Mouse (Mus musculus): ENCODE results near the gene Nmt1.

Gene Nmt1

DNA sequence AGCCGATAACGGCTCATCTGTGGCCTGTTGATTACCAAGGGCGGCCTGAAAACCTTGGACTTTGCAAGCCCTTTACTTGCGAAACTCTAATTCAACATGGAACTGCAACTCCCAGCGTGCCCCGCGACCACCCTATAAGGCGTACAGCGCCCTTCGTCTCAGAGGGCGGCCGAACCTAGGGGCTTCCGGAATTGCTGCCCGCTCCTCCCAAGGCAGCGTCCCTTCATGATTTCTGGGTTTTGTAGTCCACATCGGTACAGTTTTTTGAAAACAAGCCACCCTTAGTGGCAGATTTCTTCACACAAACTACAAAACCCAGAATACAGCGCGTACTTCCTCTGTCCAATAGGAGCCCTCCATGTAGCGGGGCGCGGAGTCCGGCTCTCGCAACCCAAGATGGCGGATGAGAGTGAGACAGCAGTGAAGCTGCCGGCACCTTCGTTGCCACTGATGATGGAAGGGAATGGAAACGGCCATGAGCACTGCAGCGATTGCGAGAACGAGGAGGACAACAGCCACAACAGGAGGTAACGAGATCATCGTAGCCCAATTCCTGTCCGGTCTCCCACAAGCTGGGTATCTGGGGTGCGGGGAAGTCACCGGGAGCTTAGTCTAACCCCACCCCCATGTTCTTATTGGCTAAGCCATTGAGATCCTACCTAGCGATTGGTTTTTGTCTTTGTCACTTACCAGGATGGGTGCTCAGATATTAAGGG, at the start of gene Nmt1, which contains the start of gene Dcakd:
Gene Nmt1, plus strand, starts transcription at position 15 of the 716 bp plus-strand sequence.
Gene Dcakd, minus strand, starts transcription at position 158 of the 716 bp plus-strand sequence.
- DNase-seq (ENCODE audit: low read depth) = peak; percentile 99

DNA sequence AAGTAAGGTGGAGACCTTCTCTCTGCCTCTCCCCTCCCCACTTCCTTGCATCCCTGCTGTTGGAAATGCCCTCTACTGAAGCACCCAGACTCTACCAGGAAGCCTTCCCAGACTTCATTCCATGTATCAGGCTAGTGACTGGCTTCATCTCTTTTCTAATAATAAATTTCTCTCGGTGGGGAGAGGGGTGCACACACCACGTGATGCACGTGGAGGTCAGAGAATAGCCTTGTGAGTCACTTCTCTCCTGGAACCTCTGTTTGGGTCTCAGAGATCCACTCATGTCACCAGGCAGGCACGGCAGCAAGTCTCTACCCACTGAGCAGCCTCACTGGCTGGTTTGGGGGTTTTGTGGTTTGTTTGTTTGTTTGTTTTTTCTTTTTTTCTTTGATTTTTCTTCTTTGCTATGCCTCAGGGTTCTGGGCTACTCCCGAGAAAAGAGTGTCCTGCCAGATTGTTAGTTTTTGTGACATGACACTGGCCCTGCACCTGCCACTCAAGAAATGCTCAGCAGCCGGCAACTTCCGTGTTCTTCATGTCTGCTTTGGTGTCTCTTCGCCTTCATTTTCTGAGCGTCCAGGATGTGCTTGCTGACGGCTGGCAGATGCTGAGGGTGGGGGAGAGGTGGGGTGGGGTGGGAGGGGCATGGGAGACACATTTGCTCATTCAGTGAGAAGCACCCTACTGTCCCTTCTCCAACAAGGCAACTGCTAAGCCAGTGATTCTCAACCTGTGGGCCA, 46.7 kb upstream of the Nmt1 start:
- DNase-seq (ENCODE audit: low read depth) = no peak

DNA sequence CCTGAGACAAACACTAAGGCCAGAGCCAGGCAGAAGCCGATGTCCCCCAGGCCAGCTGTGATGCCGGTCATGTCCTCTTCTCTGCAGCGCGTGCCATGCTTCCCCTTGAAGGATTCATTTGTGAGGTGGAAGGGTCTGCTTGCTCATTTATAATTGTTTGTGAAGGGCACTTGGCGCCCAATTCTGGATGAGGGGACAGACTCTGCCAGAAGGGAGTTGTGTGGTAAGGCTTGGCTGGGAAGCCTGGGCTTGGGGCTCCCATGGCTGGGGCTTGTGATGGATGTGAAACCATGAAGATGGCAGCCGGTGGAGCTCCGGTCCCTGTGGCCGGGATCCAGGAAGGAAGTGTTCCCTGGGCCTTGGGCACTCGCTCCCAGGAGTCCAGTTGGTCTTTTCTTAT, 43.9 kb upstream of the Nmt1 start:
- DNase-seq (ENCODE audit: low read depth) = no peak

DNA sequence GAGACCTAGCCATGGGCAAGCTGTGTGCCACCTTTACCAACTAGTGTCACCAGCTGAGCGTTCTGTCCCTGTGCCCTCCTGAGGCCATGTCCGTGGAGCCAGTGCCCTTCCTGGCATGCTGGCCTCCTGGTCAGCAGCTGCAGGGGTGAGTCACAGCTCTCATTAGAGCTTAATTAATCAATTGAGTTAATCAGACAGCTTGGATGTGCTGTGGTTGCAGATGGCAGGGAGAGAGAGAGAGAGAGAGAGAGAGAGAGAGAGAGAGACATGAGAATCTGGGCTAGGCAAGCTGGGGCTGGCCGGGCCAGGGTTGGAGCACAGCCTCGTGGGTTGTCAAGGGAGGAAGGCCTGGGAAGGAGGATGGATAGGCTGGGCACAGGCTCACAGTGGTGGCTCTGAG, 43.4 kb upstream of the Nmt1 start:
- no peak for DNase-seq (ENCODE audit: low read depth)

DNA sequence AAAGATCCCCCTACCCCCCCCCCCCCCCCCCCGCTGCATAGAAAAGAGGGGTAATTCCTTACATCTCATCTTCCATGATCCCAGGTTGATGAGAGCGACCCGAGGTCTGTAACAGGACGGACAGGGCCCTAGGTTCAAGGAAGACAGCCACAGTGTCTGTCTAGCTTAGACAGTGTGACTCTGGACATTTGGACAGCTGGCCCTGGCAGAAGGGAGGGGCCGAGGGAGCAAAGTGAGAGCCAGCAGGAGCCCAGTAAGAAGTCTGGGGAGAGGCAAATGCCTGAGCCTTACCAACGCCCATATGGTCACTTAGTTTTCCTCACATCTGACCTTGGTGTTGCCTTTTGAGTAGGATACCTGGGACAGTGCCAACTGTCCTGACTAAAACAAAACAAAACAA, 42.8 kb upstream of the Nmt1 start:
- no peak for DNase-seq (ENCODE audit: low read depth)

DNA sequence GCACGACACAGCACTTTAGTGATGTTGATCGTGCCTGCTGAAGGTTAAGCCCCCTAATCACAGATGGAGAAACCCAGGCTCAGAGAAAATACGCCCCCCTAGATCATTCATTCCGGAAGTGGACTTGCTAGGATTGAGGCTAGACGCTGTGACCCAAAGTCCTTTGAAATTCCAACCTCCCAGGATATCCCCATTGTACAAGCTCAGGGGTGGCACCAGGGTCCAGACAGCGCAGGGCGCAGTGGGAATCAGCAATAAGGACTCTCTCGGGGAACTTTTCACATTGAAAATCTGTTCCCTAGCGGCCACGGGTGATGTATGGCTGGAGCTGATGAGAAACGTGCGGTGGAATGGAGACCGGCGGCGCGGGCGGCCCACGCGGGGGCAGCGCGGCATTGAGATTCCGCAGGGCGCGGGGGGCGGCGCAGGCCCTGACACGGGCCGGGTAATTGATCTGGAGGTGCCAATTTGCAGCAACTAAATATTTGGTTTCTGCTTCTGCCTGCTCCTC, 38.3 kb upstream of the Nmt1 start:
- DNase-seq (ENCODE audit: low read depth) = no peak

DNA sequence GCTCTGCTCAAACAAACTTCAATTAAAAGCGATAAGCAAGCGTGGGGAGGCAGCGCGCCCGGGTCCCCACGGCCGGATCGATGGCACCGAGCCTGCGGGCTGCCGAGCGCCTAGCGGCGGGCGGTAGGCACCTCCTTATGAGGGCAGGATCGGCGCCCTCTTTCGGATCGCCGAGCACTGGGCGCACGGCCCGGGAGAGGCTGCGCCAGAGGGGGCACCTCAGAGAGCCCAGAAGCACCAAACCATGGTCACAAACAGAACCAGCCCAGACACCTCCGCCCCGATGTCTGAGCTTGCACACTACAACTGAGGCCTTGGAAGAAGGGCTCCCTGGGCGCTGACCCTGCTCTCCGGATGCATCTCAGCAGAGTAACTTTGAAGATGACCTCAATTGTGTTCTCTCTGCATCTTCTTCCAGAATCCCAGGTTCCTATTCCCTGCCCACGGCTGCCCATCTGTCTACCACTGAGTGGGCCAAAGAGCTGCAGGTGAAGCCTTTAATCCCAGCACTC, 37.8 kb upstream of the Nmt1 start:
- no peak for DNase-seq (ENCODE audit: low read depth)

DNA sequence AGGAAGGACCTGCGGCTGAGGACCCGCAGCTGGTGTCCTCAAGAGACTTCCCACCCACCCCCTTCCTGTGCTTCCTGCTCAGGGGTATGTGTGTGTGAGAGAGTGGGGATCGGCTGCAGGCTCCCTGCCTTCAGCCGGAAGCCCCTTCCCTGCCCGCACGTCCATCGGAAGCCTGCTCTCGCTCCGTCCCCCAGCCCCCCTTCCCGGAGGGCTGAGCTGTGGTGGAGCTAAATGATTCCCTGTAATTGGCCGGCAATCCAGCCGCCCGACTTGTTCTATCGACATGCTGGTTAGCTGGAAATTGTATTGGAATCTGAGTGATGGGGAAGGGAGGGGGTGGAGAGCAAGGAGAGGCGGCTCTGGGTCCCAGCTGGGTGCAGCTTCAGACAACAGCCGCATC, 36.3 kb upstream of the Nmt1 start:
- no peak for DNase-seq (ENCODE audit: low read depth)

DNA sequence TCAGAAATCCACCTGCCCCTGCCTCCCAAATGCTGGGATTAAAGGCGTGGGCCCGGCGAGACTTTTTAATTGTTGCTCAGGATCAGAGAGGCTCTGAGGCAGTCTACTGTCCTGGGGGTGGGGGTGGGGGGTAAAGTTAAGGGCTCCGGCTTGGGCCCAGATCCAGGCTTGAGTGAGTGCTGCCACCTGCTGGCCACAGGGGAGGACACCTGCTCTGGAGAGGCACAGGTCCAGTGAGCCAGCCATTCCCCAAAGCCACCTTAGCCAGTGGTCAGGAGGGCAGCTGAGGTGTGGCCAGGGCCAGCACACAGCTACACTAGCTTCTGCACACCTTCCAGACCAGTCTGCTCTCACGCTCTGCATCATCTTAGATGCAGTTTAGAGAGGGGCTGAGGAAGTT, 35.0 kb upstream of the Nmt1 start:
- peak; percentile 56 for DNase-seq (ENCODE audit: low read depth)

DNA sequence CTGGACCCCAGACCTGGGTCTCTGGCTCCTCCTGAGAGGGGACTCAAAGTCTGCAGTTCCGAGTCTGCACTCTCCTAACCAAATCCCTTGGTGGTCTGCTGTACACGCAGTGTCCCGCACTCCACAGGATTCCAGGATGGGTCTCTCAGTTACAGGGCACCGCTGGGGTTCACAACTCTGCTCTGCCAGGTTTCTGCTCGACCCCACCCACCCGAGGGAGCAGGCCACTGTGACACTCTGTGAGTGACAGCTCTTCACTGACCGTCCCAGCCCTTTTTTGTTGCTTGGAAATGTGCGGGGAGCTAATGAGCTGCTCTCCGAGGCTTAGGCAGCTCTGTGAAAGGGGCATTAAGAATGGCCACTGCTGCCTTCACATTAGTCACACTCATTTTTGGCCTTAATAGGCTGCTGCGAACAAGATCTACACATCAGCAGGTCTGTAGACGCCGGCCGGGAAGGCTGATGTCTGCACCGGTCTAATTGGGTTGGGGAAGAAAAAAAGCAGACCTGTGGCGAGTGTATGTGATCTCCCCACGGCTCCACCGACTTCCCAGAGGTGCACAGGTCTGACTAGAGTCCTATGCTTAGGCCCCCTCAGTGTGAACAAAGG, 34.5 kb upstream of the Nmt1 start:
- DNase-seq (ENCODE audit: low read depth) = no peak

DNA sequence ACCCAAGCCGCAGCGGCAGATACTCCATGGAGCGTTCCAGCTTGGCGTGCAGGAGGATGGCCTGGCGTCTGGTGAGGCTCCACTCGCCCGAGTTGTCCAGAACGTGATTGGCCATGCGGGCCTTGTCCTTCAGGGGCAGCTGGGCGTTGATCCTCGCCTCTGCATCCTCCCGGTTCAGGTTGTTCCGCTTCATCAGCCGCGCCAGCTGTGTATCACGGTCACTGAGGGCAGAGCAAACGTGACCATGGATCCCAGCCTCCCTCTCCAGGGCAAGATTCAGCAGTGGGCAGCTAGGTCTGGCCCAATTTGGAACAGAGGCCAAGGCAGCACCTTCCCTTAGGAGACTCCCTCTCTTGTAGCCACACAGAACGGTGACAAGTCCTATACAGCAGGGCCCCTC, 33.0 kb upstream of the Nmt1 start:
- DNase-seq (ENCODE audit: low read depth) = no peak

DNA sequence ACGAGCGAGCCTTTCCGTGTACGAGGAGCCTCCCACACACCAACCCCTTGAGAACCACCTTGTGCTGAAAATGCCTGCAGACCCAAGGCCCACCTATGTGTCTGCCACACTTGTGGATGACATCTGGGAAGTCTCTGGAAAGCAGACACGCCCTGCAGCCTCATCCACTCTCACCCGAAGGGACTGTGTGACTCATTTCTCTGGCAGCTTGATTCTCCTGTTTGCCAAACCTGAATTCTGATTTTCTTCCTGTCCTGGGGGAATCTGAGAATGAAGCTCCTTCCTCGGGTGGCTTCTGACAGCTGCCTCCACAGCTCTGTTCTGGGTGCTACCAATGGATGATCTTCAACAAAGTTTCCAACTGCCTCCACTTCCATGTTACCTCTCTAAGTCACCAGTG, 31.6 kb upstream of the Nmt1 start:
- no peak for DNase-seq (ENCODE audit: low read depth)

DNA sequence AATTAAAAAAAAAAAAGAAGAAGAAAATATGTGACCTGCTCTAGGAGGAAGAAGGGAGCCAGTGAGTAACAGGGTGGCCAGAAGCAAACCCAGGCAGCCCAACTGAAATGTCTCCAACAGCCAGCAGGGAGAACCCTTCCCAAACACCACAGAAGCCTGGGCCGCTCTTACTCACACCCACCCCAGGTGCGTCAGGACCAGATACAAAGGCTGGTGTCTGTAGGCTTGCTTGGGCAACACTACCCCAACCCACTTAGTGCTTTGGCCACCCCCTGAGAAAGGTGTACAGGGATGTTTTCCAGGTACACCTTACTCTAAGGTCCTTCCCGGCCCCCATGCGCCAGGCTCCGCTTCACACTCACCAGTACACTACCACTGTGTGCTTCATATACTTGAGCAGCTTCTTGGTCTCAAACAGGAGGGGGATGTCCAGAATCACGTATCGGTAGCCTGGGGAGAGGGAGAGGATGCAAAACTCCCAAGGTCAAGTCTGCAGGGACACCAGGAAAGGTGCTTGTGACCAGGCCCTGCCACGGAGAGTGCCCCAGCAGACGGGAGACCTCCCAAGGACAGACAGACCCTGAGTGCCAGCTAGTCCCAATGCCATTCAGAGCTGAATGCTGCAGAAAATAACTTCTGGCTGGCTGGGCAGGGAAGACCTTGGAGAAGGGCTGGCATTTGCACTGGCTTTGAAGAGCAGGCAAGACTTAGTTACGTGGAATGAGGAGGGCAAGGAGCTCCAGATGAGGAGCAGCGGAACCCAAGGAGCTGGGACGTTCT, 30.8 kb upstream of the Nmt1 start:
- no peak for DNase-seq (ENCODE audit: low read depth)

DNA sequence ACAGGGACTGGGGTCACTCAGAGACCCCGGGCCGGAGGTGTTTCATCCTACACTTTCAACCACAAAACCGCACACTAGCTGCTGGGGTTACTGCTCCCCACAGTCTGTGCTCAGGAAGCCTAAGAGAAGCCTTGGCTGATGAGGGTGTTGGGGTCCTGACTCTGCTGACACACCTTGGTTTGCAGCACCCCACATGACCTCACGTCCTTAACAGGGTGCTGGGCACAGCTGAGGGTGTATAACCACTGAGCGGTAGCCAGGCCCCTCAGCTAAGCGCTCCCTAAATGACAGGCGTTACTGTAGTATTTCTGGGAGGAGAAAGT, 29.8 kb upstream of the Nmt1 start:
- DNase-seq (ENCODE audit: low read depth) = no peak

DNA sequence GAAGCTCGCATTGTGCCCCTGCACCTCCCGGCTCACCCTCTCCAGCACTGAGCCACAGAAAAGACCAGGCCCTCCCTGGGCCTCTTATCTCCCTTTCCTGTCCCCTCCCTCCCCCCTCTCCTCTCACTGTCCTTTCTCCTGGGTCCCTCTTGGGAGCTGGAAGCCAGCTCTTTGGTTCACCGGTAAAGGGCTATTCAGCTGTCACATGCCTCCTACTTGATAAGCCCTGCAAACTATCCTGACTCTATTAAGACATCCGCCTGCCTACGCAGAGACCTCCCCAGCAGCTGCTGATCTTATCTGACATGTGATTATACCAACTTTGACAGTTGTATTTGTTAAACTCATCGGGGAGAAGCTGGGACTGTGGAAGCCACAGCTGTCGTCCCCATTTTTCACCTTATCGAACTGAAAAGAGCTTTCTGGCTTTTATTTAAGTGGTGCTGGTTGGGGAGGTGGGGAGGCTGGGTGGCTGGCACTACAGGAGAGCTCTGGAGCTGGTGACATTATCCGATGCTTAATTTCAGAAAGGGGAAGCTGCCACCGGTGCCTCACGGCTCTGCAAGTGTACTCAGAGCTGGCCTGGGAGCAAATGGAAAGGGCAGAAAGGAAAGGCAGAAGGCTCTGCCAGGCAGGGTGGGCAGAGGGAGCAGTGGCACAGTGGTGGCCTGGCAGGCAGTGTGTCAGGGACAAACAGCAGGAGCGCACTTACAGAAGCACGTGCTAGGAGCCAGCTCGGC, 29.2 kb upstream of the Nmt1 start:
- peak; percentile 21 for DNase-seq (ENCODE audit: low read depth)

DNA sequence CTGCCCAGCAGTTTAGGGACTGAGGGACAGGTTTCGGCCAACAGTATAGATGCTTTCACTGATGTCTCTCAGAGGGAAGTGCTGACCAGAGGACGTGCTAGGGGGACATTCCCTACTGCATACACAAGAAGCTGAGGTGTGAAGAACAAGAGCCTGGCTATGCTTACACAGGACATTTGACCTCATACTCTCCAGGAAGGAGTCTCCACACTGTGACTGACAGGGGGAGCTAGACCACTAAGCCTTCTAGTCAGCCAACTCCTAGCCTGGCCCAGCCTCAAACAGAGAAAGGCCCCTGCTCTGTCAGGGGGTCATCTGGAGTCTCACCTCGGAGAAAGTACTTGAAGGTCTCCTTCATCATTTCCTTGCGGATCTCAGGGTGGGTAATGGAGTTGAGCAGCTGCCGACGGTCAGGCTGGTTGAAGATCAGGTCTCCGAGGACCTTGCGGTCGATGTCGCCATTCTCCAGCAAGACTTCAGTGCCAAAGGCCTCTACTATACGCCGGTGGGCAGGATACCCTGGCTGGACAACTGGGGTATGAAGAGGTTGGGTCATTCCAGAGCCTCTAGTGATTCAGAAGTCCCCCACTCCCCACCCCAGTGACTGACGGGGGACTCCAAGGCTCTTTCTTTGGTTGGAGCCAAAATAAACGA, 28.5 kb upstream of the Nmt1 start:
- no peak for DNase-seq (ENCODE audit: low read depth)

DNA sequence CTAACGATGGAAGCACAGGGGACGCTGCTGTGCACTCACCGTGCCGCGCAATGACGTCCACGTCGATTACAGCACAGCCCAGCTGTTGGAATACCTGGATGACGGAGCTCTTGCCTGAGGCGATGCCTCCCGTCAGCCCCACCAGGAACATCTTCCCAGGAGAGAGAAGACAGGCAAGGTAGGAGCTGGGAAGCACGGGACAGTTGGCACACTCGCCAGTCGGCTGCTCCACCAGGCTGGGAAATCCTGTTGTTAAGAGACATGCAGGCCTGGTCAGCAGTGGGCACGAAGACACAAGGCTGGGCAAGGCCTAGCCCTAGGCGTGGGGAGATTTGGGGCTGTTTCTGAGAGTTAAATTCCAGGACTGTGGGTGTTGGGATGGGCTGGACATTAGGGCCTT, 27.9 kb upstream of the Nmt1 start:
- DNase-seq (ENCODE audit: low read depth) = no peak

DNA sequence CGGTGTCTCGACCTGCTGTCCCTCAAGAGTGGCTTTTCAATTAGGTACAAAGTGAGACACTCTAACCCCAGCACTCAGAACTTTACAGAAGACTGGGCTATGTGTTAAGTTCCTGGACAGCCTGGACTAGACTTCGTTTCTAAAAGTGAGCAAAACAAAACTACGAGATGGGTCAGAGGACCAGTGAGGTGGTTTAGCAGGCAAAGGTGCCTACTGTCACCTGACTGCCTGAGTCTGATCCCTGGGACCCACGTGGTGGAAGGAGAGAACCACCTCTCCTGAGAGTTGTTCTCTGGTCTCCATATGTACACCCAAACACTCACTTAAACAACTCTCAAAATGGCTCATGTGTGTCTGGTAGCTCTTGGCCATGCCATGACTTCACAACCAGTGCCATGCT, 26.9 kb upstream of the Nmt1 start:
- no peak for DNase-seq (ENCODE audit: low read depth)

DNA sequence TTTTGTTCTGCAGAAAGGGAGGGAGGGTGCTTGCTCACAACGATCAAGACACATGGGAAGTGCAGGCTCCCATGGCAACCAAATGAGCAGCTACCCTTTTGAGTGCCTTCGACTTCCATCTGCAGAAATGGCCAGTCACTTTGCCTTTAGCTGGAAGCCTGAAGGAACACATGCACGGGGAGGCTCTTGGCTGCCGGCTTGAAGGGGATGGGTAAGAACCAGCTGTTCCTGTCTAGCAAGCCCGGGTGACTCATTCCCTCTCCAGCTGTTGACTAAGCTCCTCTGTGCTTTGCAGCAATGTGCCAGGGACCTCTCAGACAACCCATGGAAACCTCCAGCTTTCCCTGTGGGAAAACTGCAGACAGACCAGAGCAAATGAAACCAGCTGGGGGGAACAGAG, 24.8 kb upstream of the Nmt1 start:
- peak; percentile 80 for DNase-seq (ENCODE audit: low read depth)

DNA sequence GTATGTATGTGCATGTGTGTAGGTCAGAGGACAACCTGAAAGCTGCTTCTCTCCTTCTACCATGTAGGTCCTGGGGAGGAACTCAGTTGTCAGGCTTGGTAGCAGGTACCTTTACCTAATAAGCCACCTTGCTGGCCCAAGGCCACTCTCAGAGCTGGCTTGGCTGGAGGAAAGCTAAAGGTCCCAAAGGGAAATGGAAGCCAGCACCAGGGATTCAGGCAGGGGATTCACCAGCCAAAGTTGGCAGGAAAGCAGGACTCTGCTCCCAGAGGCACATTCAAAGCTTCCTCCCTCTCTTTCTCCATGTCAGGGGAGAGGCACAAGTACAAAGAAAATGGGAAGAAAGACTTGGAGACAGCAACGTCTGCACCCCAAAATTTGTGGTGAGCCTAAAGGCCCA, 23.1 kb upstream of the Nmt1 start:
- DNase-seq (ENCODE audit: low read depth) = no peak

Measured in 416B (cell line).